Mouse (Mus musculus) heart, embryonic 10.5 days (tissue): ENCODE measurements around the gene Zfand3. TPM values are rescaled to one million over a fixed set of nuclear protein-coding genes. Genes with fewer than 3 reads are reported as not detected.

Experiments used
- DNase-seq: peaks from one replicate; pipeline ENCODE4 v3.0.0-alpha.2; 2017; ENCODE audit warnings: low spot score
- H3K27ac ChIP-seq: fragments of 300-500 bp; sonication (generic); 2 replicates; pipeline ENCODE4 v1.5.1; 2016; ENCODE audit warnings: mild to moderate bottlenecking
- H3K27me3 ChIP-seq: fragments of 300-500 bp; sonication (generic); 2 replicates; pipeline ENCODE4 v1.6.1; 2016; ENCODE audit warnings: mild to moderate bottlenecking; ENCODE audit not compliant: poor library complexity, insufficient read depth, severe bottlenecking
- H3K36me3 ChIP-seq: fragments of 300-500 bp; sonication (generic); 2 replicates; pipeline ENCODE4 v1.6.1; 2016; ENCODE audit warnings: mild to moderate bottlenecking, moderate library complexity
- H3K4me1 ChIP-seq: fragments of 300-500 bp; sonication (generic); 2 replicates; pipeline ENCODE4 v1.6.1; 2016; ENCODE audit warnings: mild to moderate bottlenecking
- H3K4me3 ChIP-seq: fragments of 300-500 bp; sonication (generic); 2 replicates; pipeline ENCODE4 v1.5.1; 2016; ENCODE audit warnings: mild to moderate bottlenecking, moderate library complexity
- H3K9me3 ChIP-seq: fragments of 300-500 bp; sonication (generic); 2 replicates; pipeline ENCODE4 v1.6.1; 2016; ENCODE audit warnings: mild to moderate bottlenecking, moderate library complexity
- WGBS: fragments of 180-500 bp; shearing (Covaris S2); methylation state at CpG from one replicate; pipeline ENCODE4 v1.1.7; 2016; 5-methylcytosine and 5-hydroxymethylcytosine counted together
- polyA plus RNA-seq: library from polyadenylated mRNA; unstranded; fragments of >200 nt; fragmentation: Nextera tagmentation; extraction: Ambion mirVana; gene quantifications from 2 replicates; pipeline ENCODE4 v1.2.1, GENCODE M21; 2016

Gene Zfand3
- polyA plus RNA-seq, 1 experiment from 2014 or later: 54.7 TPM

DNA sequence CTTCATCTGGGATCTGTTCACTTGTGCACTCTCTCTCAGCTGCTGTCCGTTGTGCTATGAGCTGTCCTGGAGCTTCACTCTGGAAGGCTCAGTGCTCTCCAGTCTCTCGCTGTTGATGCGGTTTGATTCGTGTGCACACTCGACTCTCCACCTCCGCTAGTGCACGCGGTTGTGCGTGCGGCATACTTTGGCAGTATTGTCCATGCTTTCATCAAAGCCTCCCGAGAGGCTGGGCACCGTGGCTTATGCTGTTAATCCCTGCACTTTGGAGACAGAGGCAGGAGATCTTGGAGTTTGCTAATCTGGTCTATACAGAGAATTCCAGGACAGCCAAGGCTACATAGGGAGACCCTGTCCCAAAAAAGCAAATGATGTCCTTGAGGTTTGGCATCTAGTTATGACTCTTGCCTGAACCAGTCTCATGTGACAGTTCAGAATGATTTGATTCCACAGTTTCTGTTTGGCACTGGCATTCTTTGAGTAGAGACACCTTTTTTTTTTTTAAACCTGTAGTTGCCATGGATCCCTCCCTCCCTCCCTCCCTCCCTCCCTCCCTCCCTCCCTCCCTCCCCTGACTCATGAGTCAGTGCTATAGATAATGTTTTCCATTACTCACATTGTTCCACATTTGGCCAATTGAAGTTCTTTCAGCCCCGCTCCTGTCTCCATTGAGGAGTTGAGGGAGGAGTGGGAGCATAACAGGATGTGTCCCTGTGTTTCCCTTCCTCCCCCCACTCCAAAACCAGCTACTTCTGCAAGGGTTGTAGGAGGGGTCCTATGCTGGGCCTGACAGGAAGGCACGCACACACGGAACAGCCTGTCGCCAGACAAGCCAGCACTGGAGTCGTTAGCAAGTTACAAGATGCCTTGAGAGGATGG is 192.1 kb downstream of the Zfand3 start:
- DNase-seq: no peak
- 0 out of 2 replicates have a peak overlapping the region, but pooled peaks have one; percentile 6 for H3K4me3 ChIP-seq
- H3K27me3 ChIP-seq: no peaks in the 10 kb centered on the region
- H3K36me3 ChIP-seq: peaks cover 16% of the 10 kb centered on the region
- peaks cover 100% of the 10 kb centered on the region for H3K4me1 ChIP-seq
- peak overlapping the region; percentile 81 for H3K27ac ChIP-seq
- 60% methylated on average over 17 of the region's 17 CpGs for whole genome bisulfite sequencing
- no peaks in the 10 kb centered on the region for H3K9me3 ChIP-seq

GRCm38 (mm10) chr17:30197280-30198030 is 192.9 kb downstream of the Zfand3 start:
- H3K9me3 ChIP-seq: no peaks in the 10 kb centered on the region
- peaks cover 16% of the 10 kb centered on the region for H3K36me3 ChIP-seq
- DNase-seq: no peak
- 53% methylated on average over 12 of the region's 12 CpGs for WGBS
- H3K4me1 ChIP-seq: peaks cover 100% of the 10 kb centered on the region
- H3K4me3 ChIP-seq: 0 out of 2 replicates have a peak overlapping the region, but pooled peaks have one; percentile 6
- H3K27me3 ChIP-seq: no peaks in the 10 kb centered on the region
- H3K27ac ChIP-seq: peak overlapping the region; percentile 81

GRCm38 (mm10) chr17:30198422-30198821 is 193.9 kb downstream of the Zfand3 start:
- Histone ChIP-seq H3K27ac (peak overlapping the region; percentile 74), H3K4me1 (peaks cover 100% of the 10 kb centered on the region), H3K4me3 (no peak overlapping the region), H3K9me3 (no peaks in the 10 kb centered on the region), H3K36me3 (peaks cover 12% of the 10 kb centered on the region), H3K27me3 (no peaks in the 10 kb centered on the region)
- WGBS: 27% methylated on average over 10 of the region's 10 CpGs
- DNase-seq: peak; percentile 89

- 54% methylated on average over 13 of the region's 13 CpGs for WGBS
- Histone ChIP-seq H3K36me3 (peaks cover 8% of the 10 kb centered on the region), H3K9me3 (no peaks in the 10 kb centered on the region), H3K4me3 (no peak overlapping the region), H3K4me1 (peaks cover 100% of the 10 kb centered on the region), H3K27me3 (no peaks in the 10 kb centered on the region), H3K27ac (peak overlapping the region; percentile 74)
- DNase-seq: no peak
Observed at GRCm38 (mm10) chr17:30199374-30200247, 195.1 kb downstream of the Zfand3 start.

DNA sequence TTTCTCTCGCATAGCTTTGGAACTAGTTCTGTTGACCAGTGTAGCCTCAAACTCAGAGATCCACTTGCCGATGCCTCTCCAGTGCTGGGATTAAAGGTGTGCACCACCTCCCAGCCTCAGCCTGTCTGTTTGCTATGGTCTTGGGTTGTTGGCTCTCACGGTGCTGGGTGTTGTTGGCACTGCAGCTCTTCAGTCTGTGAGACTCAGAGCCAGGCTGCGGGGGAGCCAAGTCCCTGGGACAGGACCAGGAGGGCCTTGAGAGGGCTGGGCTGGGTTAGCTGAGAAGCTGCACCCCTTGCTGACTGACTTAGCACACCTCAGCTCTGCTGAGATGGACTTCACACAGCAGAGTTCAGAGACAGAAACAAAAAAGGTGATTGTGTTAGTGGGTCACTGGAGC is 195.8 kb downstream of the Zfand3 start:
- peak overlapping the region; percentile 74; the same call in 1 of the 2 replicates for H3K27ac ChIP-seq
- 68% methylated on average over 4 of the region's 4 CpGs for WGBS

DNA sequence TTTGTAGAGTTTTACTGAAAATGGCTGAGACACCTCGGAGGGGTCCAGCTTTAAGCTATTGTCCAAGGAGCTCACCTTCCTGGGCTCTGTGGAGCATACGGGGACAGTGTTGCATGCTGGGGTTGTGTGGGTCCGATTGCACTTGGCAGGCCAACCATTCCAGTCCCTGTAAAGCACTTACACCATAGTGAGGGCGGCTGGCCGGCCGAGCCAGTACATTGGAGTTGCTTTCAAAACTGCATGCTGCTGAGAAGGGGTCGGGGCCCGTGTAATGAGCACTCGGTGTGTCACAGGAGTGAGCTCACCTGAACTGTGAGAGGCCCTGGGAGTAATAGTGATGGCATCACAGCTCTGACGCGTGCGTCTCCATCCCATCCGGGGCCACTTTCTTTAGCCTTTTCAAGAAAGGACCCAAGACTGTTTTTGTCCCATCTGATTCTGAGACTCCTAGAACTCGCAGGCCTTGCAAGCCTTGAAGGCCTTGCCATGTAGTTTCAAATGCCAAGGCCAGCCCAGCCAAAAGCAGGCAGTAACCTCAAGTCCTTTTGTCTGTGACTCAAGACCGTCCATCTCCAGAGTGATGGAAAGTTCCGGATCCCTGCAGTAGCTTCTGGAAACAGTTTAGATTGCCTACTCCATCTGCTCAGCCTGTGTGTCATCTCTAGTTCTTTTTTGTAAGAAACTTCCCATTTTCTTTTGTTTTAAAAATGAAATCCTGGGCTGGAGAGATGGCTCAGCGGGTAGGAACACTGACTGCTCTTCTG is 200.7 kb downstream of the Zfand3 start:
- peaks cover 79% of the 10 kb centered on the region for H3K4me1 ChIP-seq
- H3K4me3 ChIP-seq: no peak overlapping the region
- H3K9me3 ChIP-seq: no peaks in the 10 kb centered on the region
- WGBS: 90% methylated on average over 17 of the region's 17 CpGs
- H3K27ac ChIP-seq: peak overlapping the region; percentile 39; the same call in 1 of the 2 replicates
- H3K27me3 ChIP-seq: no peaks in the 10 kb centered on the region
- DNase-seq: no peak
- peaks cover 33% of the 10 kb centered on the region for H3K36me3 ChIP-seq

More for the DNA sequence above, 195.8 kb downstream of the Zfand3 start:
- peaks cover 8% of the 10 kb centered on the region for H3K36me3 ChIP-seq
- no peak overlapping the region for H3K4me3 ChIP-seq
- H3K4me1 ChIP-seq: peaks cover 100% of the 10 kb centered on the region
- no peak for DNase-seq
- no peaks in the 10 kb centered on the region for H3K9me3 ChIP-seq
- no peaks in the 10 kb centered on the region for H3K27me3 ChIP-seq

GRCm38 (mm10) chr17:30210262-30210661 is 205.7 kb downstream of the Zfand3 start:
- H3K4me1 ChIP-seq: peaks cover 49% of the 10 kb centered on the region
- no peak overlapping the region for H3K27ac ChIP-seq
- WGBS: 88% methylated on average over 8 of the region's 8 CpGs
- no peak overlapping the region for H3K4me3 ChIP-seq
- H3K9me3 ChIP-seq: no peaks in the 10 kb centered on the region
- H3K36me3 ChIP-seq: peaks cover 52% of the 10 kb centered on the region
- no peak for DNase-seq
- no peaks in the 10 kb centered on the region for H3K27me3 ChIP-seq

- DNase-seq: no peak
Observed at GRCm38 (mm10) chr17:30210936-30211335, 206.4 kb downstream of the Zfand3 start.

DNA sequence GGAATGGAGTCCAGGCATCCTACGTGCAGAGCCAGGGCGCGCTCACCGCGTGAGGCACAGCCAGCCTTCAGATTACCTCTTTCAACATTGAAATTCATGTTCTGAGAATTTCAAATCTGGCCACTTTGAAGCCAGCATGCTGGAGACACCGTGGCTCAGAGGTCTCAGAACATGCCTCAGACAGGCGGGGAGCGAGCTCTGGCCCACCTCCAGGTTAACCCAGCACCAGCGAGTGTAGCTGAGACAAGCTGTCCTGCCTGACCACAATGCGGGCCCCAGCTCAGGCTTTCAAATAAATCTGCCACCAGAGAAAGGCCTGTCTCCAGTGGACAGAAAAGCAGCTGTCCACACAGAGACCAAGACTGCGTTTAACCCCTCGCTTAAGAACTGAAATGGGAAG is 208.1 kb downstream of the Zfand3 start:
- Histone ChIP-seq H3K27ac (no peak overlapping the region), H3K27me3 (no peaks in the 10 kb centered on the region), H3K36me3 (peaks cover 54% of the 10 kb centered on the region), H3K4me1 (peaks cover 51% of the 10 kb centered on the region), H3K9me3 (no peaks in the 10 kb centered on the region), H3K4me3 (no peak overlapping the region)
- no peak for DNase-seq
- WGBS: 87% methylated on average over 12 of the region's 12 CpGs

More at GRCm38 (mm10) chr17:30210936-30211335, 206.4 kb downstream of the Zfand3 start:
- Histone ChIP-seq H3K27ac (0 out of 2 replicates have a peak overlapping the region, but pooled peaks have one; percentile 2), H3K4me3 (no peak overlapping the region), H3K9me3 (no peaks in the 10 kb centered on the region), H3K4me1 (peaks cover 50% of the 10 kb centered on the region), H3K36me3 (peaks cover 52% of the 10 kb centered on the region), H3K27me3 (no peaks in the 10 kb centered on the region)
- 91% methylated on average over 6 of the region's 6 CpGs for WGBS

DNA sequence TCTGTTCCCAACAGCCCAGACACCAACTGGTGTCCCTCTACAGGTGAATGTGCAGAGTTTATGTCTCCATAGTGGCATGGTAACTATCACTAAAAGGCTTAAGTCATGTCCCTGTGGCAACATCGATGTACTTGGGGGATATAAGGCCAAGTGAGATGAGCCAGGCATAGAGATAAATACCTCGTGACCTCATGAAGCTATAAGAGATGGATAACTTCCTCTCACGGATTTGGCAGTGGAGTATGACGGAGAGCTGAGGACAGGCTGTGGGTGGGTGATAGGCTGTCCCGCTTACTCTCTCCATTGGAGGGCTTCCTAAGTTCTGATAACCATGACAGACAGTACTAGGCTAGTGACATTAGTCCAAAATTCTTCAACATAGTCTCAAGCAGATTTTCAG is 208.8 kb downstream of the Zfand3 start:
- Histone ChIP-seq H3K36me3 (peaks cover 51% of the 10 kb centered on the region), H3K9me3 (no peaks in the 10 kb centered on the region), H3K4me1 (peaks cover 49% of the 10 kb centered on the region), H3K27ac (no peak overlapping the region), H3K4me3 (no peak overlapping the region), H3K27me3 (no peaks in the 10 kb centered on the region)
- 74% methylated on average over 5 of the region's 5 CpGs for WGBS
- DNase-seq: no peak

DNA sequence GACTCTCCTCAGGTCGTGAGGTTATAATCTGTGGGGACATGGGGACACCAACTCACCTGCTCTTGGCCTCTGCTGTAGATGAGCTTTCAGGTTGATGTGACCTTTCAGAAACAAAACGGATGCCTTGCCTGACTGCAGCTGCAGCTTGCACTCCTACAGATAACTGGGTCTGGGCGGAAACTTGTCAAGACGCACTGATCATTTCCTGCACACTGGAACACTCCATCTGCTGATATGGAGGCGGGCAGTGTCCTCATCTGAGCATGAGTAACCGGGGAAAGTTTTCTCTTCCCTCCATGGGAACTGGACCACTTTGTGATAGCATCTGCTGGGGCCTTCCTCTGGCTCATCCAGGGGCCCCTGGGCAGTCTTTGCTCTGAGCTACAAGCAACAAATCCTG is 209.9 kb downstream of the Zfand3 start:
- no peak for DNase-seq
- no peaks in the 10 kb centered on the region for H3K27me3 ChIP-seq
- no peaks in the 10 kb centered on the region for H3K9me3 ChIP-seq
- H3K4me3 ChIP-seq: no peak overlapping the region
- peak overlapping the region; percentile 23; the same call in 1 of the 2 replicates for H3K27ac ChIP-seq
- 39% methylated on average over 6 of the region's 6 CpGs for WGBS
- H3K4me1 ChIP-seq: peaks cover 45% of the 10 kb centered on the region
- H3K36me3 ChIP-seq: peaks cover 47% of the 10 kb centered on the region

- H3K36me3 ChIP-seq: peaks cover 45% of the 10 kb centered on the region
- H3K4me3 ChIP-seq: no peak overlapping the region
- no peak for DNase-seq
- H3K4me1 ChIP-seq: peaks cover 45% of the 10 kb centered on the region
- no peaks in the 10 kb centered on the region for H3K27me3 ChIP-seq
- no peaks in the 10 kb centered on the region for H3K9me3 ChIP-seq
- WGBS: 42% methylated on average over 4 of the region's 4 CpGs
- H3K27ac ChIP-seq: peak overlapping the region; percentile 79
Observed at GRCm38 (mm10) chr17:30215741-30216140, 211.2 kb downstream of the Zfand3 start.
